Mouse (Mus musculus) regulatory T cell (primary cell): ENCODE measurements around the gene Spred1.

Experiments used
- in situ Hi-C: fragments of 300-600 bp; cut with MboI, MseI; formaldehyde crosslinking; loops from one replicate; pipeline ENCODE4 v1.15.1; 2025; ENCODE audit warnings: high pct_unique_total_duplicates

The Spred1 gene

DNA sequence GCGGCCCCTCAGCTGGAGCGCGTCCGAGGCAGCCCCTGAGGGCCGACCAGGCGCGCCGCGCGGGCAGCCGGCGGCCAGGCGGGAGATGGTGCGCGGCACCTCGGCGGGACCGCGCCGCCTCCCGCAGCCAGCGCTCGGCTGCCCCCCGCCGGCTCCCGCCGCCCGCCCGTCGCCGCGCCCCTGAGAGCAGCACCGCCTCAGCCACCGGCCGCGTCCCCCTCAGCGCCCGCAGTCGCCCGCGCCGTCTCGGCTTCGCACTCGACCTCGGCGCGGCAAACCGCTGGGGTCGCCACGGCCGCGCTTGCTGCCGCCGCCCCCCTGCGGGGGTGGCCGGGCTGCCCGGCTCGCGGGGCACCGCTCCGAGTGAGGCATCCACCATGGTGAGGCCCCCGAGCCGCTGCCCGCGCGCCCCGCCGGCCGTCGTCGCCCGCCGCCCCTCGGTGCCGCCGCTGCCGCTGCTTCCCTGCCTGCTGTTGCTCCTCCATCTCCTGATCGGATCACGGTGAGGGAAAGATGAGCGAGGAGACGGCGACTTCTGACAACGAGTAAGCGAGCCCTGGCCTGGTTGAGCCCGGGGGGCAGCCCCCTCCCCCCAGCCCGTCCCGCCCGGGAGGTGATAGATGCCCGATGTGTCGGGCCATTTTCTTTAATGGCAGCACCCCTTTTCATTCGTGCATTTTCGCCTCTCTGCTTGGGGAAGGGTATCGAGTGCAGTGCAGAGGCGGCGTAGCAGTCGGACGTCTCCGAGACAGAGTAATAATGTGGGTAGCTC is at the start of gene Spred1:
Gene Spred1, plus strand, starts transcription at position 163 of the 772 bp plus-strand sequence.
- in situ Hi-C loops = no loop called here

DNA sequence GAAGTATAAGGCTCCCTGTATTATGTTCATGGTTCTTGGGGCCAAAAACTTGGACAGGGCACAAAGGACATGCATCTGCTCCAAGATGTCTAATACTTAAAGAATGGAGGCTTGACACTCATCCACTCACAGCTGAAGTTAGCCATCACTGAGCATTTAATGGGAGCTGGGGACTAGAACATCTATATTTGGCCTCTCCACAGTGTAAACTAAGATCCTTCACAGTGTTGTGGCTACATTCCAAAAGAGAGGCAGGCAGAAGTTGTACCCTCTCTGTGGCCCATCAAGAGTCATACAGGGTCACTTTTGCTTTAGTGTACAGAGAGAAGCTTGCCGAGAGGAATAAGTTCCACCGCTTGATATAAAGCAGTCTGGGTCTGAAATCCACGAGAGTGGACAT is 49.6 kb upstream of the Spred1 start:
- in situ Hi-C loops = no loop called here

GRCm38 (mm10) chr2:117078711-117079110 is 42.5 kb upstream of the Spred1 start:
- in situ Hi-C loops = no loop called here

GRCm38 (mm10) chr2:117079621-117080020 is 41.6 kb upstream of the Spred1 start:
- in situ Hi-C loops = no loop called here

- in situ Hi-C loops = no loop called here
Measured at GRCm38 (mm10) chr2:117086002-117086765, 35.0 kb upstream of the Spred1 start.

DNA sequence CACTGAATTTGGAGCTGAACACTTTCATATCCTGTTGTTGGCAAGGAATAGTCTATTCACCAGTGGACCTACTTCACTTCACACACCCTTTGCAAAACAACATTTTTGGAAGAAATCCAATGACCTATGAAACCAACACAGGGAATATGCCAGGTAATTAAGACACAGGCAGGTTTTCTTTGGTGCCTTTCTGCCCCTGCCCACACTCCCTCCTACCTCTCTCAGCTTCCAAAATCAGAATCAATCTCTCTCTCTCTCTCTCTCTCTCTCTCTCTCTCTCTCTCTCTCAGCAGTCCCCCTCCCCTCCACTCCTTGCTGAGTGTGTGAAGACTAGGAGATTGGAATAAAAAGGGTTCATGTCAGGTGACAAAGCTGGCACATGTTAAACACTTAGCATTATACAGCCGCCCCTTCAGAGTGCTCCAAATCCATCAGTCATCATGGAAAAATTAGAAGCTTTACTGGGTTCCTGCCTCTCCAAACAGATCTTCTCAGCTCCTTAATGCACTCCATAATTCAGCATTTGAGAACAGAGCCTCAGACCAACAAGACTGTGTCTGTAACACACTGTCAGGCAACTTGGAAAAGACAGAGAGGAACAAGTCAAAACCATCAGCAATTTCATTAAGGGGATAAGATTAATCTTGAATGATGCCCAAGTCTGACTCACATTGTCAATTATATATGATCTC is 34.3 kb upstream of the Spred1 start:
- in situ Hi-C loops = no loop called here

DNA sequence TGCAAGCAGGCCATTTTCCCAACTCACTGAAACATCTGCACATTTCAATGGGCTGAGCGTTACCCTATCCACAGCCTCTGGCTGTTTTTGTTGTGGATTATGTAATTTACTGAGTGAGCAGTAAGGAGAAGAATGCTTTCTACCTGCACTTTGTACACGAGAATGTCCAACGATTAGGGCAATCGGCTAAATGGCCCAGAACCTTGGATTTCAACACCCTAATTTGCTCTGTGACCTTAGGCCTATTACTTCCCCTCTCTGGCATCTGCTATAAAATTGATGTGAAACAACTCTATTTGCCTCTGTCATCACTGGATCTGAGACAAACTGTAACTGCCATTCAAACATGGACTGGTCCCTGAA is 33.7 kb upstream of the Spred1 start:
- in situ Hi-C loops = no loop called here

DNA sequence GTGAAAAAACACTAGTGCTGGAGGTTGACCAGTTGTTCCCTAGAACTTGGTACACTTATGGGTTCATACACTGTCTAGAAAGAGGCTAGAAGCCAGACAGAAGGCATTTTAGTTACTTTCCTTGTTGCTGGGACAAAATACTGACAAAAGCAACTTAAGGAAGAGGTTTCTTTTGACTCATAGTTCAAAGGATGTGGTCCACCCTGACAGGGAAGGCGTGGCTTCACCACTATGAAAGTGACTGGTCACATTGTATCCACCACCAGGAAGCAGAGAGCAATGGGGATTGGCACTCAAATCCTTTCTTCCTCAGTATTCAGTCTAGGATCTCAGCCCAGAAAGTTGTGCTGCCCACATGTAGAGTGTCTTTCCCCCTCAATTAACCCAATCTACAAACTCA is 31.7 kb upstream of the Spred1 start:
- in situ Hi-C loops = no loop called here

DNA sequence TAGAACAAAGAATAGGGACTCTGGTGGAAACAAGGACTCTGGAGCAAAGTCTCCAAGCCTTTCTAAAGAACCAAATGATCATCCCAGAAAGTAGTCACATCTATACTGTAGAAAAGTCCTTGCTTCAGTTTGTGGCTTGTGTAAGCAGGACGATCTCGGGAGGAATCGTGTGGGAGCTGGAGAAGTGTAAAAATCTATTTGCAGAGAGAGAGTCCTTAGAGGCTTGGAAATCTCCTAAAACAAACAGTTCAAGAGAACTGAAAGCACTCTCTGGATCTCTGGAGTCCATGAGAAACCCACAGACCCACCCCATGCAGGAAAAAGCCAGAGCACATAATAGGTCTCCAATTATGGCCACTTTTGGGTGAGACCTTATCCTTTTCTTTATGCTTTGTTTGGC is 31.1 kb upstream of the Spred1 start:
- in situ Hi-C loops = no loop called here

- in situ Hi-C loops = no loop called here
Measured at GRCm38 (mm10) chr2:117092946-117093401, 28.2 kb upstream of the Spred1 start.

DNA sequence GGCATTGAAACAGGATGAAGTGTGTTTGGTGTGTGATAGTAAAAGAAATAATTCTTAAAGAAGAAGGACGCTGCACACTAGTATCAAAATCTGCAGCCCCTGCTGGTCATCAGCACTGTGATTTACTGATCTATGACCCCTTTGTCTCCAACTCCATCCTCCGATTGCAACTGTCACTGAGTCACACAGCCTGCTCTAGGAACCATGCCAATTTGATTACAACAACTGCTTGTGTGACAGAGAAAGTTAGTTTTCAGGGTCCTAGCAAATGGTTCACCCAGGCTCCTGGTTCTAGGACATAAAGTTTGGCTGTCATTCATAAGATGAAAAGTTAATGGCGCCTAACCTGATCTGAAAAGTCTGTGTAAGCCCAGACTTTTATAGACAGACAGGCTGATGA is 25.7 kb upstream of the Spred1 start:
- in situ Hi-C loops = no loop called here

DNA sequence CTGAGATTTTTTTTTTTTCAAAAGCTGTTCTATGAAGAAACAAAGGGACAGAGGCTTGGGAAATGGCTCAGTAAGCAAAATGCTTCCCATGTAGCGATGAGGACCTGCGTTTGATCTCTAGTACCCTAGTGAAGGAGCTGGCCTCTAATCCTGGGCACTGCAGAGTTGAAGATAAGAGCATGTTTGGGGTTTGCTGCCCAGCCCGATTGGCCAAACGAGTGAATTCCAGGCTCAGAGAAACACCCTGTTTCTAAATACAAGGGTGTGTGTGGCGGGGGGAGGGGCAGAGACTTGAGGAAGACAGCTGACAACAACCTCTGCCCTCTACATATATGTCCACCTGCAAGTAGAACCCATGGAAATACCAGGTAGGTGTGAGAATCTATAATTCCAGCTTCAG is 23.9 kb upstream of the Spred1 start:
- in situ Hi-C loops = no loop called here

- in situ Hi-C loops = no loop called here
Measured at GRCm38 (mm10) chr2:117099316-117099715, 21.9 kb upstream of the Spred1 start.

DNA sequence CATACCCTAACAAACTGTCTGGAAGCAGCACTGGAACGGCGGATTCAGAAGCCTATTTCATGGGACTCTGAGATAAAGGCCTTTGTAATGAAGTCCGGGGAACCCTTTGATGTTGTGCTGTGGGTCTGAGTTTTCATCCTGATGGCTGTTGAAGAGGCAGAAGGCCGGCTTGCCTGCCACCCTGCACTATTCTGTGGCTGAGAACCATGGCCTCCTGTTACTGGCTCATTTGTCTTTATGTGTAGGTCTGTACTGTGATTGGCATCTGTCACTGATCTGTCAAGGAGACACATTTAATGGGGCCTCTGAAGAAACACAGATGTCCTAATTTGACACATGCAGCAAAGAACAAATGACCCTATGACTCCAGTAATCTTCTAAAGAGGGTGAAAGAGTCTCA is 17.7 kb upstream of the Spred1 start:
- in situ Hi-C loops = no loop called here

DNA sequence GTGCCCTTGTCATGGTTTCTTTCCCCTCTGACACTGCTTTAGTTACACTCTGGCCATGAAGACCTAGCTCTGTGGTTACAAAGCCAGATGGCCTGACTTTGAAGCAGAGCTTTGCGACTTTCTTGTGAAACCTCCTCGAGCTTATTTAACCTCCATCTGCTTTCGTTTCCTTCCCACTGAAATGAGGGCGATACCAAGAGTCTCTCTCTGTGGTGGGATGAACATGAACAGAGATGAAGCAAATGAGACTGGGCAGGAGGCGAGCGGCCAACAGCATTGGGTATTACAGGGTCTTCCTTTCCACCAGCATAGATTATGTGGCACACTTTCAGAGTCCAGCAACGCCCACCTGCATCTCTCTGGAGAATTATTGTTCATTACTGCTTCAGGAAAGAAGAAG is 15.8 kb upstream of the Spred1 start:
- in situ Hi-C loops = no loop called here

GRCm38 (mm10) chr2:117108059-117108458 is 13.1 kb upstream of the Spred1 start:
- in situ Hi-C loops = no loop called here

DNA sequence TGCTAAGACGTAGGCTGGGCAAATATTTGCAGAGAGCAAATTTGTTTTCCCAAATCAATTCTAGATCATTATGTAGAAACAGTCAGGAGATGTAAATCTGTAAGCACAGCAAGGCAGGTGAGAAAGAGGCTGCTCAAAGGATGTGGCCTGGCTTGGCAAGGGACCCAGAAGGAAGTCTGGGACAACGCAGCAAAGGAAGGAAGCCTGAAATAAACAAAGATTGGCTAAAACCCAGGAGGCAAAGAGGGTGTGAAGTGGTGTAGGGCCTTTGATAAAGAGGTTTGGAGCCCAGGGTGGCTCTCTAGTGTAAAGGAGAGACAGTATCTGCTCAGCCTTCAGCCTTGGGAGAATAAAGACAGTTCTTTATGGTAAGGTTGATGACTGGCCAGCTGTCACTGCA is 11.9 kb upstream of the Spred1 start:
- in situ Hi-C loops = no loop called here

GRCm38 (mm10) chr2:117110355-117110866 is 10.8 kb upstream of the Spred1 start:
- in situ Hi-C loops = no loop called here

- in situ Hi-C loops = no loop called here
Measured at GRCm38 (mm10) chr2:117113262-117113661, 7.9 kb upstream of the Spred1 start.

- in situ Hi-C loops = no loop called here
Measured at GRCm38 (mm10) chr2:117113762-117114161, 7.4 kb upstream of the Spred1 start.

DNA sequence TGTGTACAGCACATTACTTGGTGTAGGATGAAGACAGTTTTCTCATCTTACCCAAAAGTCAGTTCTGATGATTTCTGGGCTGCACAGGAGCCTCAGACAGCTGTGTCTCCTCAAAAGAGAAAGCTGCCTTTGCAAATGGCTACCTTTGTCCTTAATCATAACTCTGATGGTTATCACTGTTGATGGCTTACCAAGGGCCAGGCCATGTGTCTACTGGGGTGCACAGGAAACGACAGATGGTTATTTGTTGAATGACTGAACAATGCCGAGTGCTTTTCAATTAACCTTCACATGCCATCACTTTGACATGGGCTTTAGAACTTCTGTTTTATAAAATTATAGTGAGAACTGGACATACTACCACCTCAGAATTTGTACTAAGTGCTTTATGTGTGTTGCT is 2.7 kb upstream of the Spred1 start:
- in situ Hi-C loops = no loop called here
